Mouse (Mus musculus) kidney, postnatal 4 days (tissue): ENCODE results near the gene Sec23ip.

Experiments used
- DNase-seq, 2 experiments: peaks; one replicate each; pipeline ENCODE4 v3.0.0; 2021; ENCODE audit warnings: mixed read lengths in 2 of 2

The Sec23ip gene

GRCm38 (mm10) chr7:128781846-128782245, 37.1 kb downstream of the Sec23ip start:
- DNase-seq: no peak

GRCm38 (mm10) chr7:128790045-128790444, 45.3 kb downstream of the Sec23ip start:
- DNase-seq: no peak

- no peak for DNase-seq
These were observed 48.7 kb downstream of the Sec23ip start for GRCm38 (mm10) chr7:128793464-128793863.

- peak; percentile 28 to 31 for DNase-seq
These were observed 80.3 kb downstream of the Sec23ip start for GRCm38 (mm10) chr7:128824986-128825563.

- no peak for DNase-seq
These were observed 87.8 kb downstream of the Sec23ip start for GRCm38 (mm10) chr7:128832455-128833081.

- DNase-seq: peak in 1 of 2 experiments; percentile 6
These were observed 88.5 kb downstream of the Sec23ip start for GRCm38 (mm10) chr7:128833196-128833595.
